Mouse (Mus musculus): ENCODE measurements at regions not wholly inside any gene's neighbourhood (a gene's known extent, or its start where the extent isn't known, plus 50 kb on each side); places are given as distances from the start of the nearest gene placed in this dataset.

DNA sequence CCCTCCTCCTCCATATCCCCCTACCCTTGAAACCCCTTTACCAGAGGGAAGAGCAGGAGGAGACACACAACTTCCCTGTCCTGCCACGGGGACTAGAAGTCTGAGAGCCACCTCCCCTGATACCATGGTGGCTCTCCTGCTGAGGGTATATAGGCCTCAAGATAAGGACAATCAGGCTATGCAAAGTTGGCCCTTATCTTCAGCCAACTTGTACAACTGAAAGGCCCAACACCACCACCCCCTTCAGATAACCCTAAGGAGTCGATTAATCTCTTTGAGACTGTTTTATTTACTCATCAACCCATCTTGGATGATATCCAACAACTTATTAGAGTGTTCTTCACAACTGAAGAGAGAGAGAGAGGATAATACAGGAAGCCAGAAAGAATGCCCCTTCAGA, 77.6 kb upstream of the Pdgfd start:
- dilution Hi-C loops (cut with MboI; ENCODE audit: extremely low pct_ligation_motif_present, extremely low pct_unique_long_range_greater_than_20kb, low sequenced_read_pairs) (no loop called here), in situ Hi-C loops (cut with MboI; ENCODE audit: low pct_ligation_motif_present, low pct_unique_long_range_greater_than_20kb, low sequenced_read_pairs) (no loop called here)
- H3K4me2 ChIP-seq (ENCODE audit: insufficient read depth, low read depth, poor library complexity, severe bottlenecking) = no peak overlapping the region
- DNase-seq (ENCODE audit: extremely low read depth) = no peak
- TF ChIP-seq ETS1 (conservative IDR thresholded peaks at IDR 0.05; ENCODE audit: low read depth, low read length) (no peak), BHLHE40 (IDR thresholded peaks at IDR 0.05; ENCODE audit: low read depth, low read length) (no peak), EP300 (IDR thresholded peaks at IDR 0.05; ENCODE audit: low read length) (no peak), TBP (conservative IDR thresholded peaks at IDR 0.05; ENCODE audit: low read depth, low read length) (no peak), ELF1 (IDR thresholded peaks at IDR 0.05; ENCODE audit: low read depth, low read length) (no peak), ZNF384 (IDR thresholded peaks at IDR 0.05; ENCODE audit: low read depth, low read length) (no peak), MXI1 (IDR thresholded peaks at IDR 0.05; ENCODE audit: low read depth, low read length) (no peak), TCF12 (IDR thresholded peaks at IDR 0.05; ENCODE audit: low read depth, low read length) (no peak), NRF1 (IDR thresholded peaks at IDR 0.05; ENCODE audit: low read depth, low read length) (no peak), NELFE (IDR thresholded peaks at IDR 0.05; ENCODE audit: low read depth, low read length) (no peak)
- H3K4me3 ChIP-seq (replicated peaks in 1 of 3; ENCODE audit: low read depth in 2 of 3, low read length in 2 of 3, poor library complexity in 1 of 3) = no peak overlapping the region
- H3K27ac ChIP-seq (ENCODE audit: insufficient read depth, low read depth) = no peak overlapping the region
- H3K9me3 ChIP-seq (replicated peaks; ENCODE audit: low read length) = no peaks in the 10 kb centered on the region
- peaks cover 0 to 8% of the 10 kb centered on the region in 2 experiments; a peak in 2 of 4 replicates for H3K4me1 ChIP-seq (ENCODE audit: control insufficient read depth in 1 of 2, insufficient read depth in 2 of 2)
- no peaks in the 10 kb centered on the region for H3K36me3 ChIP-seq (replicated peaks in 1 of 2; ENCODE audit: control insufficient read depth in 1 of 2, insufficient read depth in 1 of 2, low read length in 1 of 2)
- H3K9ac ChIP-seq (ENCODE audit: insufficient read depth, low read depth) = no peak overlapping the region
- no peaks in the 10 kb centered on the region for H3K27me3 ChIP-seq (replicated peaks)
- no peaks in the 10 kb centered on the region for H3K79me2 ChIP-seq (replicated peaks; ENCODE audit: control insufficient read depth, extremely low read depth, insufficient read depth, poor library complexity, severe bottlenecking)

GRCm38 (mm10) chr9:6108093-6108492, 60.3 kb upstream of the Pdgfd start:
- Histone ChIP-seq H3K4me1 (ENCODE audit: control insufficient read depth in 1 of 2, insufficient read depth in 2 of 2) (no peaks in the 10 kb centered on the region), H3K4me2 (ENCODE audit: insufficient read depth, low read depth, poor library complexity, severe bottlenecking) (no peak overlapping the region), H3K27me3 (replicated peaks) (no peaks in the 10 kb centered on the region), H3K79me2 (replicated peaks; ENCODE audit: control insufficient read depth, extremely low read depth, insufficient read depth, poor library complexity, severe bottlenecking) (no peaks in the 10 kb centered on the region), H3K27ac (ENCODE audit: insufficient read depth, low read depth) (no peak overlapping the region), H3K4me3 (replicated peaks in 1 of 3; ENCODE audit: low read depth in 2 of 3, low read length in 2 of 3, poor library complexity in 1 of 3) (no peak overlapping the region), H3K9me3 (replicated peaks; ENCODE audit: low read length) (no peaks in the 10 kb centered on the region), H3K36me3 (replicated peaks in 1 of 2; ENCODE audit: control insufficient read depth in 1 of 2, insufficient read depth in 1 of 2, low read length in 1 of 2) (no peaks in the 10 kb centered on the region), H3K9ac (ENCODE audit: insufficient read depth, low read depth) (no peak overlapping the region)
- dilution Hi-C loops (cut with MboI; ENCODE audit: extremely low pct_ligation_motif_present, extremely low pct_unique_long_range_greater_than_20kb, low sequenced_read_pairs) (no loop called here), in situ Hi-C loops (cut with MboI; ENCODE audit: low pct_ligation_motif_present, low pct_unique_long_range_greater_than_20kb, low sequenced_read_pairs) (no loop called here)
- TF ChIP-seq POLR2A (IDR thresholded peaks at IDR 0.05; ENCODE audit: low read depth, low read length) = no peak
- no peak for TF ChIP-seq POLR2AphosphoS2 (IDR thresholded peaks at IDR 0.05; ENCODE audit: low read depth, low read length)
- no peak for TF ChIP-seq TCF12 (IDR thresholded peaks at IDR 0.05; ENCODE audit: low read depth, low read length)
- no peak for TF ChIP-seq RAD21 (IDR thresholded peaks at IDR 0.05; ENCODE audit: low read depth, low read length)
- TF ChIP-seq ZMIZ1 (IDR thresholded peaks at IDR 0.05; ENCODE audit: low read depth, low read length) = no peak
- no peak for TF ChIP-seq MAX (IDR thresholded peaks at IDR 0.05; ENCODE audit: low read length)
- TF ChIP-seq RCOR1 (conservative IDR thresholded peaks at IDR 0.05; ENCODE audit: low read depth, low read length) = no peak
- no peak for TF ChIP-seq TBP (conservative IDR thresholded peaks at IDR 0.05; ENCODE audit: low read depth, low read length)
- TF ChIP-seq KAT2A (IDR thresholded peaks at IDR 0.05; ENCODE audit: insufficient replicate concordance, low read length) = no peak
- no peak for TF ChIP-seq PAX5 (IDR thresholded peaks at IDR 0.05; ENCODE audit: low read length)
- no peak for TF ChIP-seq EP300 (IDR thresholded peaks at IDR 0.05; ENCODE audit: low read length)
- TF ChIP-seq NELFE (IDR thresholded peaks at IDR 0.05; ENCODE audit: low read depth, low read length) = no peak
- no peak for TF ChIP-seq ELF1 (IDR thresholded peaks at IDR 0.05; ENCODE audit: low read depth, low read length)
- no peak for TF ChIP-seq ZKSCAN1 (IDR thresholded peaks at IDR 0.05; ENCODE audit: borderline replicate concordance, low read depth, low read length)
- TF ChIP-seq MXI1 (IDR thresholded peaks at IDR 0.05; ENCODE audit: low read depth, low read length) = no peak
- no peak for TF ChIP-seq SMC3 (IDR thresholded peaks at IDR 0.05; ENCODE audit: low read depth, low read length)
- no peak for TF ChIP-seq USF1 (IDR thresholded peaks at IDR 0.05; ENCODE audit: low read depth, low read length)
- no peak for TF ChIP-seq MYC (IDR thresholded peaks at IDR 0.05; ENCODE audit: low read depth, low read length)
- no peak for DNase-seq (ENCODE audit: extremely low read depth)
